Mouse (Mus musculus): ENCODE results near the gene Dalrd3. TPM values are rescaled to one million over a fixed set of nuclear protein-coding genes. Genes with fewer than 3 reads are reported as not detected.

Dalrd3 gene
- polyA plus RNA-seq, 1 experiment = 187 TPM

GRCm38 (mm10) chr9:108565881-108566814 is 3.5 kb upstream of the Dalrd3 start:
- Histone ChIP-seq H3K4me3 (ENCODE audit: extremely low read depth, insufficient read depth, insufficient read length) (peak overlapping the region; percentile 88), H3K27ac (ENCODE audit: insufficient read depth, low read length) (peak overlapping the region; percentile 86), H3K4me1 (ENCODE audit: control insufficient read depth, insufficient read depth, insufficient read length) (peaks cover 15% of the 10 kb centered on the region), H3K36me3 (ENCODE audit: control insufficient read depth, insufficient read depth, low read length) (peaks cover 11% of the 10 kb centered on the region), H3K27me3 (ENCODE audit: control insufficient read depth, insufficient read depth, low read length) (no peaks in the 10 kb centered on the region)
- 14% methylated on average over 35 of the region's 35 CpGs for WGBS
- no peak for TF ChIP-seq POLR2A (IDR thresholded peaks at IDR 0.05; ENCODE audit: low read depth, low read length)
- no peak for TF ChIP-seq CTCF (IDR thresholded peaks at IDR 0.05; ENCODE audit: extremely low read depth, insufficient read depth, insufficient read length, insufficient replicate concordance)
- DNase-seq (ENCODE audit: low read depth in 1 of 2, low spot score in 2 of 2) = no peak

DNA sequence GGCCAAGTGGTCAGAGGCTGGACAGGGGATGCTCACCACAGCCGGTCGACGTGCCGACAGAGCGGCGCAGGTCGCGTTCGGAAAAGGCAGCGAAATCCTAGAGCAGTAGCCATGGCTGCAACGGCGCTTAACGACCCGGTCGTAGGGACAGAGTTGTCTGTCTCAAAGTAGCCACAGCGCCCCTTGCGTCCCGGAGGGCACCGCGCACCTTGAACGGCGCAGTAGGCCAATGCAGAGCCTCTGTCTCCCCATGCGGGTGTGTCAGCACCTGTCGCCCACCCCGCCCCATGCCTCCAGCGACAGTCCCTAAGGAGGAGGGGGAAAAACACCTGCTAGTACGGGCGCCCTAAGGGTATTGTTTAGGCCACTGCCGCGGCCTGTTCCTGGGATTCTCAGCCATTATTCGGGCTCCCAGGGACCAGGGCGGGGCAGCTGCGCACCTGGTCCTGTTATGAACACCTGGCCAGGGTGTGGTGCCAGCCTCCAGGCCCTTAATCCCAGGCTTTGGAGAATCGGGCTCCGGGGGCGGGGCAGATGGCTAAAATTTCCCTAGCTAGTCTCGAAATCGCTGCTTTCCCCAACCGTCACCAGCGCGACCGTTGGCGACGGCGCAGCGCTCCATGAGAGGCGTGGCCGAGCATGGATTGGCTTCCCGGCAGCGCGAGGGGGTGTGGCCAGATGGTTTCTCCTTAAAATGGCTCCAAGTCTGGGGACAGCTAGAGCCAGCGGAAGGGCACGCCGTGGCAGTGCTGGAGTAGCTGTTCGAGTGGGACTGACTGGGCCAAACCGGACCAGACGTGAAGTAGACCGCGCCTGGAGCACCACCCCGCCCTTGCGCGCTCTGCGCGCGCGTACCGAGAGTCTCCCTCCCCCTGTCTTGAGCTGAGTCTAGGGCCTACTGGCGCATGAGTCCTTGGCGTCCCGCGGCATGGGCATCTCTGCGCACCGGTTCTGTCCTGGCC is 2.6 kb upstream of the Dalrd3 start, which contains the start of gene Ndufaf3:
TSS of gene Ndufaf3 (minus strand) at position 620 of the 962 bp plus-strand sequence.
- under 1% methylated on average over 73 of the region's 73 CpGs for WGBS
- H3K4me1 ChIP-seq (ENCODE audit: control insufficient read depth, insufficient read depth, insufficient read length) = peaks cover 15% of the 10 kb centered on the region

DNA sequence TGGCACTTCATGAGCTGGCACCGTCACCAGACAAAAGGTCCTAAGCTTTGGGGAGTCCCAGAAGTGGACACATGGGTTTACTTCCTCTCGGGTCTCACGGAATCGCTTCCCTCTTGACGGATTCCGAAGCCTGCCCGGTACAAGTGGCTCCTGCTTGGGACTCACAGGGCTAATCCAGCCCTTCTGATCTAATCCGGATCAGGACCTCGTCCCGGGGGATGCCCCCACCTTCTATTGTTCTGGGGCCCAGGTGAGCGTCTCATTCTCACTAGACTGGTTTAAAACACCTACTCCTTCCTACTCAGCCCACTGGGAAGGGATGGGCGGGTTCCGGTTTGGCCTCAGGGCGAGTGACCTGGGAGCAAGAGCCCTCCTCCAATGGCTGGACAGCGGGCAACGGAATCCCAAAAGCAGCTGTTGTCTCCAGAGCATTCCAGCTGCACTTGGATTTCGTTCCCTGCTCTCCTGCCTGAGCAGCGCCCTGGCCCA is 1.7 kb upstream of the Dalrd3 start:
- peak overlapping the region; percentile 88 for H3K4me3 ChIP-seq (ENCODE audit: extremely low read depth, insufficient read depth, insufficient read length)
- no peak for DNase-seq (ENCODE audit: low read depth in 1 of 2, low spot score in 2 of 2)
- peaks cover 15% of the 10 kb centered on the region for H3K4me1 ChIP-seq (ENCODE audit: control insufficient read depth, insufficient read depth, insufficient read length)
- peaks cover 18% of the 10 kb centered on the region for H3K36me3 ChIP-seq (ENCODE audit: control insufficient read depth, insufficient read depth, low read length)
- H3K27ac ChIP-seq (ENCODE audit: insufficient read depth, low read length) = peak overlapping the region; percentile 87
- TF ChIP-seq CTCF (IDR thresholded peaks at IDR 0.05; ENCODE audit: extremely low read depth, insufficient read depth, insufficient read length, insufficient replicate concordance) = no peak
- TF ChIP-seq POLR2A (IDR thresholded peaks at IDR 0.05; ENCODE audit: low read depth, low read length) = no peak
- no peaks in the 10 kb centered on the region for H3K27me3 ChIP-seq (ENCODE audit: control insufficient read depth, insufficient read depth, low read length)
- 4% methylated on average over 18 of the region's 18 CpGs for WGBS

More for the DNA sequence above, 2.6 kb upstream of the Dalrd3 start, which contains the start of gene Ndufaf3:
- peak; percentile 87 to 97 for DNase-seq (ENCODE audit: low read depth in 1 of 2, low spot score in 2 of 2)
- Histone ChIP-seq H3K36me3 (ENCODE audit: control insufficient read depth, insufficient read depth, low read length) (peaks cover 17% of the 10 kb centered on the region), H3K27me3 (ENCODE audit: control insufficient read depth, insufficient read depth, low read length) (no peaks in the 10 kb centered on the region), H3K4me3 (ENCODE audit: extremely low read depth, insufficient read depth, insufficient read length) (peak within 1 kb of the TSS; percentile 88), H3K27ac (ENCODE audit: insufficient read depth, low read length) (peak within 1 kb of the TSS; percentile 87)
- TF ChIP-seq POLR2A (IDR thresholded peaks at IDR 0.05; ENCODE audit: low read depth, low read length) (peak; percentile 98), CTCF (IDR thresholded peaks at IDR 0.05; ENCODE audit: extremely low read depth, insufficient read depth, insufficient read length, insufficient replicate concordance) (peak; percentile 94)

- whole genome bisulfite sequencing = 33% methylated on average over 17 of the region's 17 CpGs
- peak overlapping the region; percentile 88 for H3K4me3 ChIP-seq (ENCODE audit: extremely low read depth, insufficient read depth, insufficient read length)
- TF ChIP-seq CTCF (IDR thresholded peaks at IDR 0.05; ENCODE audit: extremely low read depth, insufficient read depth, insufficient read length, insufficient replicate concordance) (no peak), POLR2A (IDR thresholded peaks at IDR 0.05; ENCODE audit: low read depth, low read length) (no peak)
- H3K36me3 ChIP-seq (ENCODE audit: control insufficient read depth, insufficient read depth, low read length) = peaks cover 19% of the 10 kb centered on the region
- peaks cover 15% of the 10 kb centered on the region for H3K4me1 ChIP-seq (ENCODE audit: control insufficient read depth, insufficient read depth, insufficient read length)
- no peak for DNase-seq (ENCODE audit: low read depth in 1 of 2, low spot score in 2 of 2)
- H3K27me3 ChIP-seq (ENCODE audit: control insufficient read depth, insufficient read depth, low read length) = no peaks in the 10 kb centered on the region
- peak overlapping the region; percentile 87 for H3K27ac ChIP-seq (ENCODE audit: insufficient read depth, low read length)
Observed at GRCm38 (mm10) chr9:108568511-108568921, 1.2 kb upstream of the Dalrd3 start.

DNA sequence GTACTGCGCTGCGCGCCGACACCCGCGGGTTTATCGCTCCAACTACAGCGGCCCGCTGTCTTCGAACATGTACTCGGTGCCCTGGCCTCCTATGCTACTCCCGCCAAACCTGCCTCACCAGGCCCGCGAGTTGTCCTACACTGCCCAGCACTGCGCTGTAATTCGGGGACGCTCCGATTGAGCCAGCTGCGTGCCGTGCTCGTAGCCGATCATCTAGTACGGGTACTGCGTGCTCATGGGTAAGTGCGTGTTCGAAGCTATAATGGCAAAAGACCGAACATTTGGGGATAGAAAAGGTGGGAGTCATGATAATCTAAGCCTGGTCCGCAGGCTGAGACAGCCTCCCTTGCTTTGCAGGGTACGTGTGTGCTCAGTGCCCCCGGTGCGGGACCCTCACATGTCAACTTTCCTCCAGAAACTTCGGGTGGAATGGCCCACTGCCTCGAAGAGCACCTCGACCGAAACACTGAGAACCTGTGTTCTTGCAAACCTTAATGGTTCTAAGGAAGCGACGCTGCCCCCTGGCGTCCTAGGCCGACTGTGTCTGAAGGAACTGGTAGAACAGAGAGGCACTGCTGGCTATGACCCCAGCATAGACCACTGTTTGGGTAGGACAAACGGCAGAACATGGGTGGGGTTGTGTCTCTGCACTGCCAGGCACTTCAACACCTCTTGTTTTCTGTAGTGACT is 666 bp downstream of the Dalrd3 start:
- peaks cover 11% of the 10 kb centered on the region; the same call in 1 of the 2 replicates for H3K36me3 ChIP-seq (ENCODE audit: control insufficient read depth, insufficient read depth, low read length)
- H3K4me1 ChIP-seq (ENCODE audit: control insufficient read depth, insufficient read depth, insufficient read length) = peaks cover 15% of the 10 kb centered on the region
- H3K4me3 ChIP-seq (ENCODE audit: extremely low read depth, insufficient read depth, insufficient read length) = peak overlapping the region; percentile 71
- 1% methylated on average over 40 of the region's 40 CpGs for WGBS
- peak; percentile 64 to 86 for DNase-seq (ENCODE audit: low read depth in 1 of 2, low spot score in 2 of 2)
- no peaks in the 10 kb centered on the region for H3K27me3 ChIP-seq (ENCODE audit: control insufficient read depth, insufficient read depth, low read length)
- no peak for TF ChIP-seq POLR2A (IDR thresholded peaks at IDR 0.05; ENCODE audit: low read depth, low read length)
- TF ChIP-seq CTCF (IDR thresholded peaks at IDR 0.05; ENCODE audit: extremely low read depth, insufficient read depth, insufficient read length, insufficient replicate concordance) = peak; percentile 76; the same call in 1 of the 2 replicates
- H3K27ac ChIP-seq (ENCODE audit: insufficient read depth, low read length) = peak overlapping the region; percentile 48

All from spleen, adult 2 months (tissue).